Mouse (Mus musculus) heart, embryonic 14.5 days (tissue): ENCODE measurements at regions not wholly inside any gene's neighbourhood (a gene's known extent, or its start where the extent isn't known, plus 50 kb on each side); places are given as distances from the start of the nearest gene placed in this dataset.

Experiments used
- ATAC-seq: fragments of 200-750 bp; cut with Nextera tagmentation; 2 replicates; pipeline ENCODE4 v1.8.0; 2017; ENCODE audit warnings: low read depth, moderate TSS enrichment; ENCODE audit not compliant: insufficient number of reproducible peaks, insufficient read depth, low FRiP score
- H3K27ac ChIP-seq, 2 experiments: fragments of 200-500 bp in 1 of 2; fragments of 300-500 bp in 1 of 2; sonication (generic) in 1 of 2; replicated peaks in 1 of 2; 2 replicates each; pipeline ENCODE4 v1.5.1; 2012 to 2014; ENCODE audit warnings: low read depth in 2 of 2, low read length in 2 of 2, control low read depth in 1 of 2, mild to moderate bottlenecking in 1 of 2, mixed read lengths in 1 of 2; ENCODE audit not compliant: control insufficient read depth in 1 of 2, insufficient read depth in 1 of 2
- H3K27me3 ChIP-seq: fragments of 300-500 bp; sonication (generic); 2 replicates; pipeline ENCODE4 v1.6.1; 2014; ENCODE audit warnings: mild to moderate bottlenecking, low read length, control low read depth; ENCODE audit not compliant: control insufficient read depth, insufficient read depth
- H3K36me3 ChIP-seq: fragments of 300-500 bp; sonication (generic); 2 replicates; pipeline ENCODE4 v1.6.1; 2014; ENCODE audit warnings: mild to moderate bottlenecking, control low read depth, low read length, mixed read lengths; ENCODE audit not compliant: control insufficient read depth, insufficient read depth
- H3K4me1 ChIP-seq, 2 experiments: fragments of 200-500 bp in 1 of 2; fragments of 300-500 bp in 1 of 2; sonication (generic) in 1 of 2; 2 replicates each; pipeline ENCODE4 v1.6.1; 2012 to 2014; ENCODE audit warnings: low read length in 2 of 2, control low read depth in 1 of 2, mixed read lengths in 1 of 2; ENCODE audit not compliant: control insufficient read depth in 2 of 2, insufficient read depth in 2 of 2
- H3K4me2 ChIP-seq: fragments of 300-500 bp; sonication (generic); 2 replicates; pipeline ENCODE4 v1.6.1; 2014; ENCODE audit warnings: mild to moderate bottlenecking, low read length
- H3K4me3 ChIP-seq, 2 experiments: fragments of 200-500 bp in 1 of 2; fragments of 300-500 bp in 1 of 2; sonication (generic) in 1 of 2; 2 replicates each; pipeline ENCODE4 v1.5.1; 2012 to 2014; ENCODE audit warnings: low read length in 2 of 2, mild to moderate bottlenecking in 2 of 2, control low read depth in 1 of 2, low read depth in 1 of 2, moderate library complexity in 1 of 2; ENCODE audit not compliant: control insufficient read depth in 1 of 2, insufficient read depth in 1 of 2
- H3K9ac ChIP-seq: fragments of 300-500 bp; sonication (generic); 2 replicates; pipeline ENCODE4 v1.6.1; 2014; ENCODE audit warnings: mild to moderate bottlenecking, low read length
- H3K9me3 ChIP-seq: fragments of 300-500 bp; sonication (generic); 2 replicates; pipeline ENCODE4 v1.6.1; 2016; ENCODE audit warnings: low read length, control low read depth; ENCODE audit not compliant: control insufficient read depth
- WGBS: fragments of 180-500 bp; shearing (Covaris S2); extraction: QIAGEN DNeasy Blood & Tissue Kit; methylation state at CpG from one replicate; pipeline ENCODE4 v1.1.7; 2014; 5-methylcytosine and 5-hydroxymethylcytosine counted together

DNA sequence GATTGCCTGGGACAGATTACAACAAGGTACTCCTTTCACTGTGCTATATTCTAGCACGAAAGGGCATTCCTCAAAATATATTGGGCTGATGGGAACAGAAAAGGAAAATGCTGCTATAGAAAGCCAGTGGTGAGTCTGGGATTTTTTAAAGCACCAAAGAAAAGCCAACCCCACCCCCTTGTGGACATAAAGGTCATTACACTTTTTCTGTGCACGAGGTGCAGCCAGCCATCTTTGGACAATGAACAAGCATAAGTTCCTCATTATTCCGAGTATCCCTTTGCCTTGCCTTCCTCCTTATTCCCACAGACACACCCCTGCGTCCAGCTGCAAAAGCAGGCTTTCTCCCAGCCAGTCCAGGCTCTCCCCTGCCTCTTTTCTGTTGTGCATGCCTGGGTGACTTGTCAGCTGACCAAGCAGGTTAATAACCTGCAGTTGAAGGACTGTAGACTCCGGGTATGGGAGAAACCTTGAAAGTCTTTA, 67.7 kb upstream of the Fhl2 start:
- no peaks in the 10 kb centered on the region for H3K36me3 ChIP-seq
- no peak overlapping the region for H3K4me2 ChIP-seq
- H3K4me1 ChIP-seq: peaks cover 14 to 20% of the 10 kb centered on the region in 2 experiments
- H3K9ac ChIP-seq: no peak overlapping the region
- H3K27ac ChIP-seq: no peak overlapping the region
- no peak overlapping the region for H3K4me3 ChIP-seq
- H3K27me3 ChIP-seq: no peaks in the 10 kb centered on the region
- no peaks in the 10 kb centered on the region for H3K9me3 ChIP-seq
- WGBS: 14% methylated on average over 5 of the region's 5 CpGs
- no peak for ATAC-seq

DNA sequence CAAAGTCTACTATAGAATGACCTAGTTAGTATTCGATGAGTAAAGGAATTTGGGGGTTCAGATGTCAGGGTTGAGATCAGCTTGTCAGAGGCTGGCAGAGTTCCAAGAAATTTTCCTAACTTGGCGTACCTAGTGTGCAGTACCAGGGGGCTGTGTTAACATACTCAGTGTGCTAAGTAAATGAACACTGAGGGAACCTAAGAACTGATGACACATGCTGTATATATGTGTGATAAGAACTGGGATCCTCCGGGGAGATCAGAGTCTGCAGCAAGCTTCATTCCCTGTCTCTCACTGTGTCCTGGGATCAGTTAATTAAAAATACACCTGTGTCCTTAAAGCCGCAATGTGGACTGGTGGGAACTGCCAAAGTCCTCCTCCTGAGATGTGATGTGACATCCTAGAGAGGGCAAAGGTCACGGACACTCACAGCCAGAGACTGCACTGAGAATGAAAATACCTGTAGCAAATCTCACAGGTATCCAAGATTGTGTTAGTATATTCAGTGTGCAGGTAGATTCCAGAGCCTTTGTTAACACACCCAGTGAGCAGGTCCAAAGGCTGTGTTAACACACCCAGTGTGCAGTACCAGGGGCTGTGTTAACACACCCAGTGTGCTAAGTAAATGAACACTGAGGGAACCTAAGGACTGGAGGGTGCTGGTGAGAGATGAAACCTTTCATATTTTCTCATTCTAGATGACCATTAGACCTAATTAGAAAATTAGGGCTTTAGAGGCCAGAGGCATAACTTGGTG, 69.1 kb upstream of the Fhl2 start:
- WGBS: 55% methylated on average over 5 of the region's 5 CpGs
- no peak overlapping the region for H3K4me2 ChIP-seq
- H3K27me3 ChIP-seq: no peaks in the 10 kb centered on the region
- H3K27ac ChIP-seq: no peak overlapping the region
- no peak overlapping the region for H3K9ac ChIP-seq
- H3K9me3 ChIP-seq: no peaks in the 10 kb centered on the region
- H3K36me3 ChIP-seq: no peaks in the 10 kb centered on the region
- ATAC-seq: no peak
- H3K4me3 ChIP-seq: no peak overlapping the region
- H3K4me1 ChIP-seq: peaks cover 4 to 7% of the 10 kb centered on the region in 2 experiments; a peak in 3 of 4 replicates

DNA sequence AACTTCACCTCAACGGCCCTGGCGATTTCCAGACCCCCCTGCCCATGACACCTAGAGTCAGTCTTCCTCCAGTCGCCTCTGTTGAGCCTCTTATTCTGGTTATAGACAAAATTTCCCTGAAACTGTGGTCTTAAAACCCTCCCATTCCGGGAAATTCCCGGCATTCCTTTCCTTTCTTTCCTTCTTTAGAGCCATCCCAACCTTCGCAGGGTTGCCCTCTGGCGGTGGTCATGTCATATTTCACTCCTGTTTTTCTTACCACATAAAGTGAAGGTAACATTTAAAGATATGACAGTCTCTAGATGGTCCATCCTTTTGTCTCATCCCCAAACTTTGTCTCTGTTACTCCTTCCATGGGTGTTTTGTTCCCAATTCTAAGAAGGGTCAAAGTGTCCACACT, 72.9 kb upstream of the Fhl2 start:
- H3K36me3 ChIP-seq: no peaks in the 10 kb centered on the region
- H3K4me2 ChIP-seq: peak overlapping the region; percentile 16; the same call in 1 of the 2 replicates
- no peak overlapping the region for H3K27ac ChIP-seq
- no peak overlapping the region for H3K4me3 ChIP-seq
- no peaks in the 10 kb centered on the region for H3K9me3 ChIP-seq
- WGBS: 30% methylated on average over 7 of the region's 7 CpGs
- H3K27me3 ChIP-seq: no peaks in the 10 kb centered on the region
- no peak overlapping the region for H3K9ac ChIP-seq
- no peak for ATAC-seq
- H3K4me1 ChIP-seq: peaks cover 0 to 2% of the 10 kb centered on the region in 2 experiments; a peak in 1 of 4 replicates

DNA sequence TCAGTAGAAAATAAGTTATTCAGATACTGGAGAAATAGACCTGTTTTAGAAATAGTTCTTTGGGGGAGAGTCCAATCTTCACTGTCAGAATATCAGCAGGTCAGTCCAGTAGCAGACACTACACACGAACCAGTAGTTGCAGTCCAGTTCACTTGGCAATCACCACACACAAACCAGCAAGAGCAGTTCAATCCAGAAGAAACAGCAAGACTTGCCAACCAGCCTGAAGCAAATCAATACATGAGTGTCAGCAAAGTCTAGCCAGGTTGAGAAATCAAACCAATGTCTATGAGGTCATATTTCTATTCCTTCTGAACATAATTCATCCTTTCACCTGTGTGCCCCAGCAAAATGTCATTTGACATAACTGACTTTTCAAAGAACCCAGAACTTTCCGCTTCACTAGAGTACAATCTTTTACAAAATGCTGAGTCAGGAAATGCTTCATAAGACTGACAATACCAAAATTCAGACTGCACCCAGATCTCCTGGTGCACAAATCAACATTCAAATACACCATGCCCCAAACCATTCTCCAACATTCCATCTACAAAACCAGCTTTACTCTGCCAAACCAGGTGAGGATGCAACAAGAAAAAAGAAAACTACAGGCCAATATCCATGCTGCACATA, 76.6 kb upstream of the Fhl2 start:
- H3K4me3 ChIP-seq: no peak overlapping the region
- no peak for ATAC-seq
- H3K4me2 ChIP-seq: no peak overlapping the region
- no peak overlapping the region for H3K27ac ChIP-seq
- 80% methylated on average over 2 of the region's 2 CpGs for WGBS
- H3K4me1 ChIP-seq: peaks cover 0 to 2% of the 10 kb centered on the region in 2 experiments; a peak in 1 of 4 replicates
- no peaks in the 10 kb centered on the region for H3K9me3 ChIP-seq
- no peaks in the 10 kb centered on the region for H3K27me3 ChIP-seq
- H3K36me3 ChIP-seq: no peaks in the 10 kb centered on the region
- H3K9ac ChIP-seq: no peak overlapping the region

DNA sequence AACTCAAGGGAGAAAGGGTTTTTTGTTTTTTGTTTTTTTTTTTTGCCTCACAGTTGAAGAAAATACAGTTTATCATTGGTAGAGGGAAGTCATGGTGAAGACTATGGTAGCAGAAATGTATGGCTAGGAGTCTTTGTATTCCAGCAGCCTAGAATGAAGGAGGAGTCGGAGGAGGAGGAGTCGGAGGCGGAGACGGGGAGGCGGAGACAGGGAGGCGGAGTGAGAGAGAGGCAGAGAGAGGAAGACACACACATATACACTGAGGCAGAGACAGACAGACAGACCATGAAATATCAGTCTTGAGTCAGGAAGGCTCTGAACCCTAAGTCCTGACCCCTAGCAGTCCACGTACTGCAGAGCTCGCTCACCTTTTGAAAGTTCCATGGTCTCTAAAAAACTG, 95.0 kb upstream of the Fhl2 start:
- no peaks in the 10 kb centered on the region for H3K27me3 ChIP-seq
- H3K4me3 ChIP-seq: no peak overlapping the region
- peaks cover 5% of the 10 kb centered on the region; the same call in 1 of the 2 replicates for H3K9me3 ChIP-seq
- no peaks in the 10 kb centered on the region for H3K36me3 ChIP-seq
- 84% methylated on average over 8 of the region's 8 CpGs for WGBS
- no peak overlapping the region for H3K4me2 ChIP-seq
- no peaks in the 10 kb centered on the region for H3K4me1 ChIP-seq
- no peak overlapping the region for H3K27ac ChIP-seq
- H3K9ac ChIP-seq: no peak overlapping the region
- no peak for ATAC-seq

DNA sequence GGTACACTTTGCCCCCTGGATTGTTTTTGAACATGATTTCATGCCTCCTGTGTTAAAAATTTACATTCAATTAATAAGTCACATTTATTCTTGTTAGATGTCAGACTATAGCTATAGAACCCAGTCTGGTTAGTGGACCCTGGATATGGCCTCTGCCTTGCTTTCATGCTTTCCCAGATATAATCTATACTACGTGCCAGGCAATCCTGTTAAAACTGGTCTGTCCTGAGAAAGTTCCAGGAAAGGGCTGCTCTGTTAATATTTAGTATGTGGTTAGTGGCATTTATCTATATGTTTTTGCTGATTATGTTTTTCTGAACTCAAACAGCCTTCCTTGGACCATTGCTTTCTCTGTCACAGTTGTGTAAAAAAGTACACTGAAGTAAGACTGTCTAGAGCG, 95.8 kb upstream of the Fhl2 start:
- Histone ChIP-seq H3K27me3 (no peaks in the 10 kb centered on the region), H3K36me3 (no peaks in the 10 kb centered on the region), H3K4me1 (no peaks in the 10 kb centered on the region), H3K27ac (no peak overlapping the region), H3K9me3 (peaks cover 5% of the 10 kb centered on the region; the same call in 1 of the 2 replicates), H3K9ac (no peak overlapping the region), H3K4me2 (no peak overlapping the region), H3K4me3 (no peak overlapping the region)
- no peak for ATAC-seq
- 81% methylated on average over 2 of the region's 2 CpGs for WGBS

DNA sequence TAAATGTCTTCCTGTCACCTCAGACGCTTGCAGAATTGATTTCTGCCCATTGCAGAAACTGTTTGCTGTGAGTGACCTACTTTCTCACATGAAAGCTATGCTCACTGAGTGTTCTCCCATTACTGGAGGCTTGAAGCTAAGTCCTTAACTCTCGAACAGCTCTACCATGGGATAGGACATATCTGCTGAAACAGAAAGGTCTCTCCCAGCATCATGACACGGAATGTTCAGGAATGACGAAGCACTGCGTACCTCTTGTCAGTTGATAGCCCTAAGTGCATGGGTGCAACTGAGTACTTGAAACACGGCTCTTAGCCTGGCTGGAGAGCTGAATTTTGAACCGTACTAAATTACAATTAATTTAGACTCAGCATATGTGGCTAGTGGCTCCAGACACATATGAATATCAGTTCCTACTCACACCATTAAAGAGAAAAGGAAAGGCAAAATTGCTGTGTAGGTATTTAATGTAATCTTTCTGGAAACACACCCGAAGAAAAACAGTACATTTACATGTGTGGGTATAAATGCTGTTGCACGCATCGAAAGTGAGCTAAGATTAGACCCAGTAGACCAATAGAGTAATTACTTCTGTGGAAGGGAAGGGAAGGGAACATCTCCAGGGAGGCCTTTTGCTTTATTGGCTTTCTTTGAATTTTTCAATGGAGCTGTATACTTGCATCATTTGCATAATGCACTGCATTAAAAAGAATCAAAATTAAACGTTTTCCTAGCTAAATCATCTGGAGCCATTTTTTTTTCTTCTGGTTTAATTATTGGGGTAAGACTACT, 97.6 kb upstream of the Fhl2 start:
- Histone ChIP-seq H3K9me3 (no peaks in the 10 kb centered on the region), H3K4me3 (no peak overlapping the region), H3K4me1 (no peaks in the 10 kb centered on the region), H3K9ac (no peak overlapping the region), H3K27me3 (no peaks in the 10 kb centered on the region), H3K36me3 (no peaks in the 10 kb centered on the region), H3K27ac (no peak overlapping the region), H3K4me2 (no peak overlapping the region)
- WGBS: 65% methylated on average over 11 of the region's 11 CpGs
- no peak for ATAC-seq
